Mouse (Mus musculus): ENCODE data around the gene Smco4. TPM values are rescaled to one million over a fixed set of nuclear protein-coding genes. Genes with fewer than 3 reads are reported as not detected.

Smco4 gene
- total RNA-seq, 1 experiment from 2014 or later, result 4.0 TPM

DNA sequence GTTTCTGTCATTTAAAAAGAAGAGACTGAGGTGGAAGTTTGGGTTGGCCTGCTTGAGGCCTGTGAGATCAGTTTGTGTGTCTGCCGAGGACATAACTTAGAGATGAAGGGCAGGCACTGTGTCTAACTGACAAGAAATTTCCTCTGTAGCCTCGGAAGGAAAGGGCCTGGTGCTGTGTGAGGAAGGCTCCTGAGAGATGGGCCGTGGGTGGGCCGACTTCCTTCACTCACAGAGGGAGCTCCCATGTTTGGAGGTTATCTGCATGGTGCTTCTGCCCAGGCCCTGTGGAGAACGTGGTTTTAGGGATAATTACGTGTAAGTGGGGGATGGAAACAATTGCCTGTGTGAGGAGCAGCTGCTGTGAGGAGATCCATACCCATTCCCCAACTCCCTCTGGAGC is 10.6 kb downstream of the Smco4 start:
- no peak for ATAC-seq (ENCODE audit: extremely low read depth, insufficient number of reproducible peaks, low FRiP score, poor library complexity, severe bottlenecking)

DNA sequence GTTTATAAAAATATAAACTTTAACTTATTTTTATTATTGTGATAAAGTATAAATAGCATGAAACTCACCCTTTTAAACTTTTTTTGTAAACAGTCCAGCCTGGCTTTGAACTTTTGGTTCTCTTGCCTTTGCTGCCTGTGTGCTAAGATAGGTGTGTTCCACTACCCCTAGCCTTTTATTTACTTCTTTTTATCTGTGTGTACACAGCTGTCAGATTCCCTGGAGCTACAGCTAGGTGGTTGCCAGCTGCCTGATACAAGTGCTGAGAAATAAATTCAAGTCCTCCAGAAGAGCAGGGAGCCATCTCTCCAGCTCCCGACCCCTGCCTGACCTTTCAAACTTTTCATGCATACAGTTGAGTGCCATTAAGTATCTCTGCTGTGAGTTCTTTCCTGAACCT is 12.1 kb downstream of the Smco4 start:
- no peak for ATAC-seq (ENCODE audit: extremely low read depth, insufficient number of reproducible peaks, low FRiP score, poor library complexity, severe bottlenecking)

DNA sequence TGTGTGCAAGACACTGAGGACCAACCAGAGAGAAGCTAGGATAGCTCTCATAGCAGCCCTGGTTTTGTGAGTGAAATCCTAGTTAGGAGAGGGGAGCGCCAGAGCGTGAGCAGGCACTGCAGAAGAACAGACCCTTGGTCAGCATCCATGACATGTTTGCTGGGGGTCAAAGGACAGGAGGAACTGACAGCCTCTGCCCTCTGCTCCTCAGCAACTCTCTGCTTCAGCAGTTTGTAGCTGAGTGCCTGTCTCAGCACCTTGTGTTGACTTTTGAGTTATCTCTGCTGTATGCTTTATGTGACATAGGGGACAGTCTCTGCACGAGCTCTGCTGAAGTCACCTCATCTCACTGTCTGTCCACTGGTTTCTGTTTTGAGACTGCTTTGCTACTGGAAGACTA is 13.6 kb downstream of the Smco4 start:
- ATAC-seq (ENCODE audit: extremely low read depth, insufficient number of reproducible peaks, low FRiP score, poor library complexity, severe bottlenecking), result no peak

DNA sequence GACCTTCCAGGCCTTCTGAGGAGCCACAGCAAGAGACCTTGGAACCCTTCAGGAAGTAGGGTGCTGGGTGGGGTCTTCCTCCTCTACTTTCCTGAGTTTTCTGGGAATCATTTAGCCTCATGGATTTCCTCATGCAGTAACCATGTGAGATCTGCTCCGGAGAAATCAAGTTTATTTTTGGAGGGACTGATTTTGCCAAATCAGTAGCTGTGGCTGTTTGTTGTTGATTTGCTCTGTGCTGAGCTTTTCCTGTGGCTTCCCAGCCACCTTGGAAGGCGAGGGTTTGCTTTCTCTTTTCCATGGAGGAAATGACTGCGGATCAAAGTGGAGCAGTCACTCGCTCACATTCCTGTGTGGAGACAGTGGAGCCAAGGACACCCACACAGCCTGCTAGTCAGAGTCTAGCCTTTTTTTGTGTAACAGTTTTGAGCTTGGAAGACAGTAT is 14.2 kb downstream of the Smco4 start:
- ATAC-seq (ENCODE audit: extremely low read depth, insufficient number of reproducible peaks, low FRiP score, poor library complexity, severe bottlenecking), result no peak

DNA sequence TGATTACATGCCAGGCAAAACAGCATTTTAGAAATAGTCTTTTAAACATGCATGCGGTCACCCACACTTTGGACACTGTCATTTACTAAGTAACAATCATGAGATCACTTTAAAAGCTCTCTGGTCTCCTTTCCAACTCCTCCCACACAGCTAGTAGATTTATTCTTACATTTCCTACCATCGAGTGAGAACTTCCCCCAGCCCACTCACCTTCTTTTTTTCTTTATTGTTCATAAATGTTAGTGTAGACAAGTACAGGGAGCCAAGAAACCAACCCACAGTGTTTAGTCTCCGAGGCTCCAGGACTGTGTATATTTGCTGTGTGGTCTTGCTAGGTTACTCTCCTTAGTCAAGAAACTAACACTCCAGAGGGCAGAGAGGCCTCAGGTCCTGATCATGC is 16.1 kb downstream of the Smco4 start:
- no peak for ATAC-seq (ENCODE audit: extremely low read depth, insufficient number of reproducible peaks, low FRiP score, poor library complexity, severe bottlenecking)

DNA sequence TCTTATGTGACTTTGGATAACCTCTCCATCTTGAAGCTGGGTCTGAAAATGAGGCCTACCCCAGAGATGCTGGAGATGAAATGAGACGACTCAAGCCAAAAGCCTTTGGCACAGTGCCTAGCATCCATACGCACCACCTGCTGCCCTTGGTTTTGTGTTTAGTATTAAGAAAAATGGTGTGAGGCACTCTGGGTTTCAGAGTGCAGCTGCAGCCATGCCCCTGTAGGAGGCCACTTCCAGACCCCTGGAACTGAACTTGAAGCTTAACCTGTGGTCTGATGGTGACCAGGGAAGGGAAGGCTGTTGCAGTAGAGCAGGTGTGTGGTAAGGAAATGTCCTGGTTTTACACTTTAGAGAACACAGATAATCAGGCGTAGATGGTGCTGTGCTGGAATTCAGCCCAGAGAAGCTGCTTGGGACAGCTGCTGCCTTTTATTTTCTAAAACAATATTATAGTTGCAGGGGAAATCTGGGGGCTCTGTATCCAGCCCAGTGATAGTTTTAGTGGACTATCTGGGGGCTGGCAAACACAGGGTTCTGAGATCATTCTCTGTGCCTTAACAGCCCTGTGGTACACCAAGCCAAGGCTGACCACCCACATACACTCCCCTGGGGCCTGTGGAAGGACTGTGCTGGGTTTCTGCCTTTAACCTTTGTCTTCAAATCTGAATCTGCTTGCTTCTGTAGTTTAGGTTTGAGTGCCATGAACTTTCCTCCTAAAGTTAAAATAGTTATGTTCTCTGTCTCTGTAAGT is 17.5 kb downstream of the Smco4 start:
- ATAC-seq (ENCODE audit: extremely low read depth, insufficient number of reproducible peaks, low FRiP score, poor library complexity, severe bottlenecking), result no peak

DNA sequence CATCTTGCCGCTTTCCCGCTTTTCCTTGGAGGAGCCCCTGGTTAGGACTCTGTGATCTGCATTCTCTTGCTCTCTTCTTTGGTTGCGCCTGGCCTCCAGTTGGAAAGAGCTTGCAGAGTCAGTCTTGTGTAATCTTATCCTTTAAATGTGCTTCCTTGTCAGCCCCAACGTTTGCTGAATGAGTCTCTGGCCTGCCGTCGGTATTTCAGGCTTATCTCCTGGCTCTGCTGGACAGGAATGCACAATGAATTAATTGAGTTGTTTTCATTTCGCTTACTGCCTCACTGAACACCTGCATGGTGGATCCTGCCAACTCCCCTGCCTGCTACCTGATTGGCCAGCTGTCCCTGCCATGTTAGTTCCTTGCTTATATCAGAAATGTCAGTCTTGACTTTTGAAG is 19.7 kb downstream of the Smco4 start:
- no peak for ATAC-seq (ENCODE audit: extremely low read depth, insufficient number of reproducible peaks, low FRiP score, poor library complexity, severe bottlenecking)

DNA sequence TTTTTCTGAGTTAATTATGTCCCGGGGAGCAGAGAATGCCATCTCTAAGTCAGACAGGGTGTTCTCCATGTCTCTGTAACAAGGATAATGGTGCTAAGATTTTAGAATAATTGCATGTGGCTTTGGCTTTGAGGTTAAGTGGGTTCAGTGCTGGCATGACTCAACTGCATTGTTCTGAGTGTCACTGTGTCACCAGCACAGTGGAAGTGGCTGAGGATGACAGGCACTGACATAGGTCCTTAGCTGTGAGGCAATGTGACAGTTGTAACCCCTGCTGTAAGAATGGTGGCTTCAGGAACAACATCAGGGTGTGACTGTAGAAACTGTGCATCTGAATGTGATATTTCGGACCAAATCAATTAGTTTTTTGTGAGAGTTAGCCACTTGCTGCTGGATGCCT is 22.8 kb downstream of the Smco4 start:
- no peak for ATAC-seq (ENCODE audit: extremely low read depth, insufficient number of reproducible peaks, low FRiP score, poor library complexity, severe bottlenecking)

DNA sequence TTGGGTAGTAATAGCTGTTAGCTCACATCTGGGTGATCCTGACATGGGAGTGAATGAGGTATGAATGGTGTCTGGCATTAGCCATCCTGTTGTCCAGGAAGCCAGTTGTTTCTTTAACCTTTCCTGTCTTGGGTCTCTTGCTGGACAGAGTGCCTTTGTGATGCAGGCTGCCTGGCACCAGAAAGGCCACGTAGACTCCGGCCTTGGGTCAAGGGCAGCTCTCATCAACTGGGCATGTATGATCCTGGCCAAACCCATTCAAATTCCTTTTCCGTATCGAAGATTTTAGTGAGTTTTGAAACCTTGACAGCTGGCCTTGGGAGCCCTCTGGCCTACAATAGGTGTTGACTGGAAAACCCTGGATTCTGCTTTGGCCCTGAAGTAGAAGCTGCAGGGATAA is 24.7 kb downstream of the Smco4 start:
- no peak for ATAC-seq (ENCODE audit: extremely low read depth, insufficient number of reproducible peaks, low FRiP score, poor library complexity, severe bottlenecking)

DNA sequence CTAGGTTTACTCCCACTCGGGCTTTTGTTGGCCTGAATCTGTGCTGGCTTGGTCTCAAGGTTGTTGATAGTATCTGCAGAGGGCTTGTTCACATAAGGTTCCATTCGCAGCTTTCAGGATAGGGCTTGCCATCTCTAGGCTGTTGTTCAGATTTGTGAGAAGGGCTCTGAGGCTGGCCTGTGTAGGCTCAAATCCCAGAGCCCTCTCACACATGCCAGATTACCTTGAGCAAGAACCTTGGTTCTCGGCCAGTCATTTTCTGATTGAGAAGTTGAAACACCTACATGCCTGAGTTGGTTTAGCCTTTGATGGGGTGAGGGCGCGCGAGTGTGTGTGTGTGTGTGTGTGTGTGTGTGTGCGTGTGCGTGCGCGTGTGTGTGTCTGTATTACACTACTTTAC is 29.1 kb downstream of the Smco4 start:
- no peak for ATAC-seq (ENCODE audit: extremely low read depth, insufficient number of reproducible peaks, low FRiP score, poor library complexity, severe bottlenecking)

DNA sequence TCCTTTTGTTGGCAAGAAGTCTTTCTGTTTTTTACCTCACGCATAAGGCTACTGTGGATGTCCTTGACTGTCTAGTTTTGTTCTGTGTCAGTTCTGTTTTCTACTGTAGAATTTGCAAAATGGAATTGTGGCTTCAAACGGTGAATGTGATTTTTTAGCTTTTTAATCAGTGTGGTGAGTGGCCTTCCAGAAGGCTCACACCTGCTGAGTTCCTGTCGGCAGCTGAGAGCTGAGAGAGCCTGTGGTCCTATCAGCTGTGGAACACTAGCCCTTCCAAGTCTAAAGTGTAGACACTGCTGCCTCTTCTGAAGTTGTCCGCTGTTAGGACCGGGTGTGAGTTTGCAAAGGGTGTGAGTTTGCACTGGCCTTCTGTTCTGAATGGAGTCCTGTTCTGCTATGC is 29.7 kb downstream of the Smco4 start:
- no peak for ATAC-seq (ENCODE audit: extremely low read depth, insufficient number of reproducible peaks, low FRiP score, poor library complexity, severe bottlenecking)

DNA sequence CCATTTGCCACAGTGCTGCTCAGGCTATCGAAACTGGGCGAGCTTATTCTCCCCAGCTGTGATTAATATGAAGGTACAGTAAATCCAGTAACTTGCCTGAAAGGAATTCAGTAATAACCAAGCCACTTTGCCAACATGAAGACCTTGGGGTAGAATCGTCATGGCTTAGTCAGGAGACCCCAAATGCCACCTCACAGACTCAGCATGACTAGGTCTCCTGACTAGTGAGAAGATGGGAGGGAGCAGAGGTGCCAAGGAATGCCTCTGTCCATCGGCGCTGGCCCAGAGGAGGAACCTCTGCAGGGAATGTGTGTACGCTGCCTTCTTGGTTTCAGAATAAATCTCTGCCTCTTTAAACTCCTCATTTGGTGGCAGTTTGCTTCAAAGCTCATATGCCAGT is 30.4 kb downstream of the Smco4 start:
- ATAC-seq (ENCODE audit: extremely low read depth, insufficient number of reproducible peaks, low FRiP score, poor library complexity, severe bottlenecking), result no peak

DNA sequence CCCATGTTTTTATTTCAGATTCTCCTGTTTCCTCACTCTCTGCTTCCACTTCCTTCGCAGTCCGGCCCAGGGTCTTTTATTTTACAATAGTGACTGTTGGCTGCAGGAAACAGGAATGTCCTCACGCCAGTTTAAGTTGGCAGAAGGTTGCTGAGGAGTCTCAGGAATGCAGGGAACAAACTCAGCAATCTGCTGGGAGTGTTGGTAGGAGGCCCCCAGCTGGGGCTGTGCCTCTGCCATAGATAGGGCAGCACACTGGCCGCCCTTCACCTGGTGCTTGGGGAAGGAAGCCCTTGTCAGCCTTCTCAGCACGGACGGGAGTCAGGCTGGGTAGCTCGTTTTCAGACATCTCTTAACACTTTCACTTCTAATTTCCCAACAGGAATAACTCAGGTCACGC is 32.0 kb downstream of the Smco4 start:
- no peak for ATAC-seq (ENCODE audit: extremely low read depth, insufficient number of reproducible peaks, low FRiP score, poor library complexity, severe bottlenecking)

DNA sequence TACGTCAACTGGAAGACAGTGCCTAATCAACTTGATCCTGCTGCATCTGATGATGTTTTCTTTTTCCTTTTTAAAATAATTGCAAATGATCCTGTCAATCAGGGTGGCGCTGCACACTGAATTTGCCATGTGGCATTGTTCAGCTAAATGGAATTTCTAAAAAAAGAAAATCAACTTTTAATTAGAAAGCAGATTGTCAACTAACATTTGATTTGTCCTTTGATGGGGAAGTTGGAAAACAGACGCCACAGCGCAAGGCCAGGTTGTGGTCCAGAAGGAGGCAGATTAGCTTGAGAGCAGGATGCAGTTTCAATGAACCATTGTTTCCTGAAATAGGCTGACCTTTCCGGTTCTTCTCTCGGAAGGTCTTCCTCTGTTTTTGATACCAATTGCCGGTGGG is 33.3 kb downstream of the Smco4 start:
- ATAC-seq (ENCODE audit: extremely low read depth, insufficient number of reproducible peaks, low FRiP score, poor library complexity, severe bottlenecking), result no peak

DNA sequence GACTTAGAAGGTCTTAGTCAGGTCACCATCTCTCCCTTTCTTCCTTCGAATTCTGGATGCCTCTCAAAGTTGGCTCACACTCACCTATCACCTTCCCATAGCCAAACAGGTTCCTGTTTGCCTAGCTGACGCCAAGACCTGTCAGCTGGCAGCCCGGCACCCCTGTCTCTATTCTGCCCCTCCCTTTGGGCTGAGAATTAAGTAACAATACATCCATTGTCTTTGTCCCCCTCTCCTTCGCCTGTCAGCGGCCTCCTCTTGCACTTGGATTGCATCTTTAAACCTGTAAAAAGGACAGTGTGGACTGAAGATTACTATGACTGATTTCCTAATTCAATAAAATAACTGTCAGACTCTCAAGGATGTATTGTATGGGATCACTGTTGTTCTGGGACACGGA is 34.6 kb downstream of the Smco4 start:
- ATAC-seq (ENCODE audit: extremely low read depth, insufficient number of reproducible peaks, low FRiP score, poor library complexity, severe bottlenecking), result no peak

DNA sequence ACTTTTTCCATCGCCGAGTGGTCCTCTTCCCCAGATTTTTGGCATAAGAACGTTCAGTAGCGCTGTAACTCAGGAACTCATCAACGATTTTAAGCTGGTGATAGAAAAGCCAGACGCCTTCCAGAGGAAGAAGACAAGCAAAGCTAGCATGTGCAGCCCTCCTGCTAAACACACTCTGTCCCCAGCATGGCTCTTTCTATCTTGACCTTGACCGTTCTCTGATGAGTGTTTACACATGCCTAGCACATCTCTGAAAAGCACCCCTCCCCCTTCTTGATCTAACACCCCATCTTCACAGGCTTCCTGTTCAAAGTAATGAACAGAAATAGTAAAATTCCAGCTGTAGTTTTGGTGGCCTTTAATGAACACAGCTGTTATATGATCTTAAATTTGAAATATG is 35.1 kb downstream of the Smco4 start:
- ATAC-seq (ENCODE audit: extremely low read depth, insufficient number of reproducible peaks, low FRiP score, poor library complexity, severe bottlenecking), result no peak

DNA sequence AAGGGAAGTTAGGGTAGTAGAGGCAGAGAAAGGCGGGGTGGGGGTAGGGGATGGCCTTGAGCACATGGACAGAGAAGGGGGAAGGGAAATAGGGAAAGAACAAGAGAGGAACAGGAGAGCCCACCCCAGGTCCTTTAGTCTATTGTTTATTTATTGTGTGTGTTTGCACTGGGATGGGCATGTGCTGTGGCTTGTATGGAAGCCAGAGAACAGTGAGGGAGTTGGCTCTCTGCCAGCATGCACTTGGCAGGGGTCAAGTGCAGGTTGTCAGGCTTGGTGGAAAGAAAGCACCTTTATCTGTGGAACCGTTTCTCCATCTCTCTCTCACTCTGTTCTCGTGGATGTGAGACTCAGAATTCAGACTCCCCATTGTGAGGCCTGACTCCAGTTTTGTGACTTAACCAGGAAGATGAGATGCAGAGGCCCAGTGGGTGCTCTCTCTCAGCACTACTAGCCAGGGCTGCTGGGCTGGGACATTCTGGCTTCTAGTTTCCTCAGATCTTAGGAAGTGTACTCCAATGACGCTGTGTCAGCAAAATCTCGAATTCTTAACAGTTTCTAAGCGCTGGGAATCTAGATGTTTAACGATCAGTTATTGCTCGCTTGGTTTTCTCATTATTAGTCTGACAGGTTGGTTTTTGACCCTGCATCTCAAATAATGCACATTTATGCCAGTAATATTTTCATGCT is 36.2 kb downstream of the Smco4 start:
- ATAC-seq (ENCODE audit: extremely low read depth, insufficient number of reproducible peaks, low FRiP score, poor library complexity, severe bottlenecking), result no peak

DNA sequence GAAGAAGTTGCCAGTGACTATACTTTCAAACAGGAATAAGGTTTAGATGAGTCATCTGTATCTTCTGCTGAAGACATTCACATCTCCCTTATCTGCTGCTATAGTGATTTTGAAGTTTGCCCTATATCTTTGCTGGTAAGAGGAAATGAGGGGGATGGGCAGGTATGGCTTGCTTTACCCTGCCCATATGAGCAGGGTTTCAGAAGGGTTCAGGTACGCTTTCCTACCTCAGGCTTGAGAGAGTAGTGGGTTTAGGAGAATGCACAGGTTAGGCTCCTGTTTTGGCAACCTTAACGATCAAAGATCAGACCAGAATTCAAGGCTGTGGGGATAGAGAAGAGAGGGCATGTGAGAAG is 36.7 kb downstream of the Smco4 start:
- no peak for ATAC-seq (ENCODE audit: extremely low read depth, insufficient number of reproducible peaks, low FRiP score, poor library complexity, severe bottlenecking)

DNA sequence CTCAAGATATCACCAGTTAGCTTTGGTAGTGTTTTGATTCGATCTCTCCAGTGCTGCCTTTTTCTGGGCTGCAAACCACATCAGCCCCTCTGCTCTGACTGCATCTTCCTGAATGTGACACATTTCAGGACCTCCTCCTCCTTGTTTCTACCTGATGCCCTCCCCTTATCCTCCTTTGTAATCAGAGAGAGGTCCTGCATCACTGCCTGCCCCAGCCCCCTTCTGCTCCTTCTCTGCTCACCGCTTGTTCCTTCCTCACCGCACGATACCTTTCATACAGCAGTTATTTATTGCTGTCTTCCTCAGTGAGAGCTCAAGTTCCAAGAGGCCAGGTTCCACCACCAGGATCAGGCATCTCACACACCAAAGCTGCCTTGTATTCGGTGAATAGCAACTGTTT is 38.0 kb downstream of the Smco4 start:
- ATAC-seq (ENCODE audit: extremely low read depth, insufficient number of reproducible peaks, low FRiP score, poor library complexity, severe bottlenecking), result no peak

DNA sequence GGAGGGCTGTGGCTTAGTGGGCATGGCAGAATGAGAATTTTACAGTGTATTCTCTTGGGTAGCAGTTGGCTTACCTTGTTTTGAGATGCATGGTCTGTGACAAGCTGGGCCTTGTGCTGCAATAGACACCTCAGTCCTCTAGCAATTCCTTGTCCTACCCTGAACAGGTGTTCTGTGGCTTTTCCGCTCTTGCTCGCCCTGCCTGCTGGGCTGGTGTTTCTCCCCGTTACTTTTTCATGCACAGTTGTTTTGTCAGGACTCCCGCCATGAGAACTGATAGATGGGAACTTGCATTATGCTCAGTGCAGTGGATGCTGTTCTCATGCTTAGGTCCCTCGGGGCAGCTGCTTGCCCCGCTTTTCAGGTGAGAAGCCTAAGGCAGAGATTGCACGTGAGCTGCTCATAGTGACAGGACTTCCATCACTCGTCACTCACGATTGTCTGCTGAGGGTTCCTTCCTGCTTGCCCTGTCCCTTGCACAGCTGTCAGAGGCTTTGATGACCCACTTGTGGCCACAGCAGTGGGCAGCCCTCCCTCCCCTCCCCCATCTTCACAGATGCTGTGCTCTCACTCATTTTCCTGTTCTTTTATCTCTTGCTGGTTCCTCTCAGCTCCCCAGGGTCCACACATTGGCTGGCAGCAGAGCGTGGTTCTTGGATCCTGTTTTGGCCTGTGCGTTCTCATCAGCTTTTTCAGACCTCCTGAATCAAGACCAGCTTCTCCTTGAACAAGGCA is 40.3 kb downstream of the Smco4 start:
- ATAC-seq (ENCODE audit: extremely low read depth, insufficient number of reproducible peaks, low FRiP score, poor library complexity, severe bottlenecking), result no peak
